Comparison of ENCODE assay signal across 36 mouse cellular contexts in the genomic region with DNA sequence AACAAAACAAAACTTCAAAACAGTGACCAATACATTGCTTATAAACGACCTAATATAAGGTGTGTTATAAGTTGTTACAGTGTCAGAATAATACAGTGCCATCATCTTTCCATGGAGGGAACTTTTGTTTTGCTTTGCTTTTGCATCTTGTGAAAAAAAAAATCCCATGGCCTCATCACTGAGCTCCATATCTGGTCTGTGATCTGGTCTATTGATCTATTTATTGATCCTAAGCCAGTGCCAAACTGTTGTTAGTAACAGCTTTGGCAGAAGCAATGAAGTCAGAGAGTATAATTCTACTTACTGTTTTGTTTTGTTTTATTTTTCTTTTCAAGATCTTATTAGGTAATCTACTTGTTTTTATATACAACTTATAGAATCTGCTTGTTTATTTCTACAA. TPM values are rescaled to one million over a fixed set of nuclear protein-coding genes. Genes with fewer than 3 reads are reported as not detected.
"Had no signal": no experiment of that assay in that cellular context is flagged by ENCODE, and none has a peak within 500 bp of the region (broad histone marks: within the 10 kb centered on the region; RNA-seq: fewer than 3 reads in every experiment).

No protein-coding gene starts in this region.

- H3K4me2 ChIP-seq: heart, embryonic 11.5 days; heart, embryonic 12.5 days; heart, embryonic 13.5 days; heart, embryonic 15.5 days; hindbrain, embryonic 12.5 days; hindbrain, embryonic 13.5 days; hindbrain, embryonic 14.5 days; hindbrain, embryonic 15.5 days; intestine, embryonic 15.5 days; kidney, embryonic 15.5 days had no signal

- H3K27me3 ChIP-seq: hindbrain, embryonic 12.5 days had no signal

- H3K9ac ChIP-seq: heart, embryonic 12.5 days; heart, embryonic 13.5 days; heart, embryonic 15.5 days; hindbrain, embryonic 12.5 days; hindbrain, embryonic 13.5 days; hindbrain, embryonic 14.5 days; hindbrain, embryonic 15.5 days; intestine, embryonic 15.5 days; kidney, embryonic 15.5 days had no signal

- H3K9me3 ChIP-seq: heart, embryonic 10.5 days; heart, embryonic 13.5 days; heart, embryonic 15.5 days; hindbrain, embryonic 10.5 days; hindbrain, embryonic 12.5 days; hindbrain, embryonic 13.5 days; hindbrain, embryonic 15.5 days; intestine, embryonic 15.5 days; kidney, embryonic 15.5 days had no signal

- H3K4me1 ChIP-seq: heart, embryonic 10.5 days; heart, embryonic 12.5 days; heart, embryonic 13.5 days; heart, embryonic 15.5 days; hindbrain, embryonic 10.5 days had no signal

- H3K36me3 ChIP-seq: heart, embryonic 10.5 days; heart, embryonic 12.5 days; heart, embryonic 13.5 days; heart, embryonic 15.5 days; hindbrain, embryonic 10.5 days; hindbrain, embryonic 12.5 days; hindbrain, embryonic 13.5 days; hindbrain, embryonic 15.5 days; intestine, embryonic 15.5 days; kidney, embryonic 15.5 days had no signal

- DNase-seq: heart, adult 2 months; heart, postnatal 10 days; heart, postnatal 14 days; heart, postnatal 36 days; heart, postnatal 4 days; kidney, adult 11 months; kidney, adult 18-20 months; kidney, adult 2 months; kidney, adult 8-10 months; kidney, adult 9 months; kidney, postnatal 10 days; kidney, postnatal 14 days; kidney, postnatal 25 days; kidney, postnatal 36 days; kidney, postnatal 4 days; layer of hippocampus, adult 9-11 months had no signal

- ATAC-seq: hindbrain, embryonic 16.5 days; hindbrain, postnatal 0 days; inflammation-experienced regulatory T-cells, adult 6 months; intestine, embryonic 15.5 days; intestine, embryonic 16.5 days; intestine, postnatal 0 days had no signal

- H3K27ac ChIP-seq: heart, adult 2 months; heart, embryonic 10.5 days; heart, embryonic 13.5 days; heart, embryonic 15.5 days; hindbrain, embryonic 10.5 days; hindbrain, embryonic 12.5 days; hindbrain, embryonic 13.5 days; hindbrain, embryonic 14.5 days; hindbrain, embryonic 15.5 days; hindbrain, postnatal 0 days; intestine, embryonic 15.5 days; kidney, embryonic 15.5 days; kidney, postnatal 0 days; layer of hippocampus, adult 2 months had no signal

- H3K4me3 ChIP-seq: heart, adult 2 months; heart, embryonic 10.5 days; heart, embryonic 12.5 days; heart, embryonic 13.5 days; heart, embryonic 15.5 days; hindbrain, embryonic 10.5 days; hindbrain, embryonic 12.5 days; hindbrain, embryonic 13.5 days; hindbrain, embryonic 15.5 days; intestine, embryonic 15.5 days; kidney, embryonic 15.5 days; layer of hippocampus, adult 2 months had no signal

RNA-seq across cellular contexts. Expression of gene Fst, which starts 6.6 kb away (rescaled TPM):
- total RNA-seq: hematopoietic stem cell, adult 5-6 weeks had no signal
